Comparison of ENCODE assay signal across 9 mouse cellular contexts in the genomic region with DNA sequence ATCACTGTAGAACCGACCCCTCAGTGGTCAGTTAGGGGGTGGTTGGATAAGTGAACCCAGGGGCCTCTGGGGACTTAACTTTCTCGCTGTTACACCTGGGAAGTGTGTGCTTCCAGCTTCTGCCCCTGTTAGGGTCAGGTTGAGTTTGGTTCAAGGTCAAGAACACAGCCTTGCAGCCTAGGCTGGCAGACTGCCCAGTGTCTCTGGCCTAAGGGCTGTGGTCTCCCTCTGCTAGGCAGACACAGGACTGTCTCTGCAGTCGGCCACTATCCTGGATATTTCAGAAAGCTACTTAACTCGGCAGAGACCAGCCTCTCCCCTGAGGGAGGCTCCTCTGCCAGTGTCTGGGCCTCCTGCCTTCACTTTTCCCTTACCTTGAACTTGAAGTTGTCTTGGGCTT. TPM values are rescaled to one million over a fixed set of nuclear protein-coding genes. Genes with fewer than 3 reads are reported as not detected.
DNase-seq lines count a peak whose midpoint lies in the region; ATAC-seq and TF ChIP-seq lines count a peak whose summit lies in the region.
"Had no signal": no experiment of that assay in that cellular context is flagged by ENCODE, and none has a peak within 500 bp of the region (broad histone marks: within the 10 kb centered on the region; RNA-seq: fewer than 3 reads in every experiment).

No protein-coding gene starts in this region.

- H3K9ac ChIP-seq in heart, postnatal 0 days (replicated peaks; ENCODE audit: low read depth, low read length): 0 out of 2 replicates have a peak overlapping the region, but pooled peaks have one; percentile 19
- peak overlapping the region; percentile 99 for H3K9ac ChIP-seq in embryonic facial prominence, embryonic 11.5 days (replicated peaks; ENCODE audit: low read length)
- peak overlapping the region; percentile 2 for H3K9ac ChIP-seq in intestine, embryonic 15.5 days
- peak overlapping the region; percentile 15; the same call in 1 of the 2 replicates for H3K9ac ChIP-seq in midbrain, embryonic 16.5 days (ENCODE audit: low read depth, low read length)

- 34% methylated on average over 4 of the region's 4 CpGs for WGBS in heart, postnatal 0 days
- 39% methylated on average over 4 of the region's 4 CpGs for WGBS in embryonic facial prominence, embryonic 11.5 days
- WGBS in intestine, embryonic 15.5 days: 47% methylated on average over 4 of the region's 4 CpGs
- WGBS in midbrain, embryonic 16.5 days: 24% methylated on average over 4 of the region's 4 CpGs

- peaks cover 8% of the 10 kb centered on the region for H3K36me3 ChIP-seq in heart, postnatal 0 days (replicated peaks; ENCODE audit: control insufficient read depth, insufficient read depth, low read length)
- peaks cover 13% of the 10 kb centered on the region for H3K36me3 ChIP-seq in embryonic facial prominence, embryonic 11.5 days (replicated peaks; ENCODE audit: control insufficient read depth, insufficient read depth, low read depth, low read length)
- peaks cover 16% of the 10 kb centered on the region for H3K36me3 ChIP-seq in intestine, embryonic 15.5 days
- H3K36me3 ChIP-seq in midbrain, embryonic 16.5 days (ENCODE audit: control insufficient read depth, insufficient read depth, low read length): peaks cover 10% of the 10 kb centered on the region

- peaks cover 2% of the 10 kb centered on the region; the same call in 1 of the 2 replicates for H3K27me3 ChIP-seq in heart, postnatal 0 days (ENCODE audit: control insufficient read depth, insufficient read depth, low read length)
- H3K27me3 ChIP-seq in embryonic facial prominence, embryonic 11.5 days (ENCODE audit: control insufficient read depth, insufficient read depth, low read length): no peaks in the 10 kb centered on the region
- no peaks in the 10 kb centered on the region for H3K27me3 ChIP-seq in intestine, embryonic 15.5 days (replicated peaks)
- peaks cover 3% of the 10 kb centered on the region for H3K27me3 ChIP-seq in midbrain, embryonic 16.5 days (ENCODE audit: control insufficient read depth, insufficient read depth, low read depth, low read length)

- no peak overlapping the region for H3K4me2 ChIP-seq in heart, postnatal 0 days (ENCODE audit: low read depth, low read length)
- peak overlapping the region; percentile 70 for H3K4me2 ChIP-seq in embryonic facial prominence, embryonic 11.5 days (ENCODE audit: low read depth, low read length)
- peak overlapping the region; percentile 93 for H3K4me2 ChIP-seq in intestine, embryonic 15.5 days (replicated peaks)
- H3K4me2 ChIP-seq in midbrain, embryonic 16.5 days (ENCODE audit: low read length): peak overlapping the region; percentile 91

- TF ChIP-seq EP300 in heart, postnatal 0 days (IDR thresholded peaks at IDR 0.05; ENCODE audit: low read depth): no peak

- H3K4me3 ChIP-seq in heart, postnatal 0 days (ENCODE audit: low read depth, low read length): no peak overlapping the region
- peak overlapping the region; percentile 89 for H3K4me3 ChIP-seq in embryonic facial prominence, embryonic 11.5 days (ENCODE audit: low read depth, low read length)
- no peak overlapping the region for H3K4me3 ChIP-seq in intestine, embryonic 15.5 days (replicated peaks)
- H3K4me3 ChIP-seq in midbrain, embryonic 16.5 days (ENCODE audit: low read depth, low read length): no peak overlapping the region

- no peak for DNase-seq in heart, postnatal 0 days (ENCODE audit: low spot score)
- DNase-seq in heart, adult 11 months: no peak
- no peak for DNase-seq in embryonic facial prominence, embryonic 11.5 days (ENCODE audit: low spot score)
- no peak for DNase-seq in frontal cortex, postnatal 36 days (ENCODE audit: low spot score in 2 of 2)
- DNase-seq in gastrocnemius, postnatal 10 days: no peak

- TF ChIP-seq CTCF in heart, postnatal 0 days (IDR thresholded peaks at IDR 0.05; ENCODE audit: low read depth): no peak

- H3K27ac ChIP-seq in heart, postnatal 0 days (ENCODE audit: low read depth): no peak overlapping the region
- 0 out of 2 replicates have a peak overlapping the region, but pooled peaks have one; percentile 35 for H3K27ac ChIP-seq in embryonic facial prominence, embryonic 11.5 days (replicated peaks; ENCODE audit: low read depth, low read length)
- no peak overlapping the region for H3K27ac ChIP-seq in intestine, embryonic 15.5 days
- H3K27ac ChIP-seq in midbrain, embryonic 16.5 days (ENCODE audit: low read length): peak overlapping the region; percentile 35; the same call in 1 of the 2 replicates

- peaks cover 34% of the 10 kb centered on the region for H3K4me1 ChIP-seq in heart, postnatal 0 days (ENCODE audit: control insufficient read depth, insufficient read depth)
- H3K4me1 ChIP-seq in embryonic facial prominence, embryonic 11.5 days (ENCODE audit: control insufficient read depth, insufficient read depth, low read length): peaks cover 5% of the 10 kb centered on the region; the same call in 1 of the 2 replicates
- H3K4me1 ChIP-seq in intestine, embryonic 15.5 days (replicated peaks): peaks cover 57% of the 10 kb centered on the region
- peaks cover 29% of the 10 kb centered on the region for H3K4me1 ChIP-seq in midbrain, embryonic 16.5 days (ENCODE audit: control insufficient read depth, insufficient read depth, low read length)

- H3K9me3 ChIP-seq in heart, postnatal 0 days (replicated peaks; ENCODE audit: control insufficient read depth, low read length): no peaks in the 10 kb centered on the region
- H3K9me3 ChIP-seq in embryonic facial prominence, embryonic 11.5 days (replicated peaks; ENCODE audit: control insufficient read depth, low read length): no peaks in the 10 kb centered on the region
- no peaks in the 10 kb centered on the region for H3K9me3 ChIP-seq in intestine, embryonic 15.5 days
- H3K9me3 ChIP-seq in midbrain, embryonic 16.5 days (replicated peaks; ENCODE audit: control insufficient read depth, low read length, poor library complexity, severe bottlenecking): no peaks in the 10 kb centered on the region

- ATAC-seq in heart, postnatal 0 days (ENCODE audit: insufficient read depth, low read depth): no peak
- ATAC-seq in embryonic facial prominence, embryonic 11.5 days (replicated peaks; ENCODE audit: insufficient number of reproducible peaks, low FRiP score, low TSS enrichment, low read depth): no peak
- no peak for ATAC-seq in intestine, embryonic 15.5 days
- no peak for ATAC-seq in midbrain, embryonic 16.5 days
- no peak for ATAC-seq in inflammation-experienced regulatory T-cells, adult 6 months

RNA-seq across cellular contexts. Expression of a gene that starts 3.8 kb away (rescaled TPM):
- total RNA-seq in heart, postnatal 0 days (2014; rRNA removed; ENCODE audit: low replicate concordance): 36.4 and 36.9 TPM in 2 replicates
- 4.4 and 4.8 TPM in 2 replicates for polyA plus RNA-seq in heart, postnatal 0 days (2015; fragmentation: Nextera tagmentation; extraction: Ambion mirVana)
- polyA plus RNA-seq in embryonic facial prominence, embryonic 11.5 days (2014; fragmentation: Nextera tagmentation; extraction: Ambion mirVana): 69.8 and 87.5 TPM in 2 replicates
- 37.8 and 43.8 TPM in 2 replicates for polyA plus RNA-seq in intestine, embryonic 15.5 days (2015; fragmentation: Nextera tagmentation; extraction: Ambion mirVana)
- polyA plus RNA-seq in midbrain, embryonic 16.5 days (2015; fragmentation: Nextera tagmentation; extraction: Ambion mirVana): 9.7 and 11.5 TPM in 2 replicates
- polyA plus RNA-seq in inflammation-experienced regulatory T-cells, adult 6 months (2017; shearing (Covaris generic)): 10 to 100 TPM; 13.8 to 21.6 (median 21.0) TPM
- total RNA-seq in gastrocnemius, postnatal 10 days (2021): 10 to 100 TPM; 23.4 to 30.2 TPM

RNA-seq across cellular contexts. Expression of a gene that starts 38.3 kb away (rescaled TPM):
- not detected in 2 replicates for total RNA-seq in heart, postnatal 0 days (2014; rRNA removed; ENCODE audit: low replicate concordance)
- polyA plus RNA-seq in heart, postnatal 0 days (2015; fragmentation: Nextera tagmentation; extraction: Ambion mirVana): 0.07 TPM in 1 of 2 replicates, not detected in the other
- not detected in 2 replicates for polyA plus RNA-seq in embryonic facial prominence, embryonic 11.5 days (2014; fragmentation: Nextera tagmentation; extraction: Ambion mirVana)
- polyA plus RNA-seq in intestine, embryonic 15.5 days (2015; fragmentation: Nextera tagmentation; extraction: Ambion mirVana): 0.11 and 0.15 TPM in 2 replicates
- not detected in 2 replicates for polyA plus RNA-seq in midbrain, embryonic 16.5 days (2015; fragmentation: Nextera tagmentation; extraction: Ambion mirVana)
- polyA plus RNA-seq in inflammation-experienced regulatory T-cells, adult 6 months (2017; shearing (Covaris generic)): not detected
- not detected for total RNA-seq in gastrocnemius, postnatal 10 days (2021)
- total RNA-seq: megakaryocyte-erythroid progenitor cell, adult 5-6 weeks had no signal

RNA-seq across cellular contexts. Expression of a gene that starts 38.4 kb away (rescaled TPM):
- 46.8 and 52.8 TPM in 2 replicates for total RNA-seq in heart, postnatal 0 days (2014; rRNA removed; ENCODE audit: low replicate concordance)
- 12.1 and 15.4 TPM in 2 replicates for polyA plus RNA-seq in heart, postnatal 0 days (2015; fragmentation: Nextera tagmentation; extraction: Ambion mirVana)
- 8.7 and 10.5 TPM in 2 replicates for polyA plus RNA-seq in embryonic facial prominence, embryonic 11.5 days (2014; fragmentation: Nextera tagmentation; extraction: Ambion mirVana)
- 15.3 and 16.2 TPM in 2 replicates for polyA plus RNA-seq in intestine, embryonic 15.5 days (2015; fragmentation: Nextera tagmentation; extraction: Ambion mirVana)
- polyA plus RNA-seq in midbrain, embryonic 16.5 days (2015; fragmentation: Nextera tagmentation; extraction: Ambion mirVana): 24.5 and 27.8 TPM in 2 replicates
- polyA plus RNA-seq in inflammation-experienced regulatory T-cells, adult 6 months (2017; shearing (Covaris generic)): under 1 TPM in 1 of 3 experiments, not detected in 2; 0.12 TPM
- 10 to 100 TPM; 50.3 to 53.7 TPM for total RNA-seq in gastrocnemius, postnatal 10 days (2021)

Comparison
In these comparisons a context has a peak if more than half of its experiments do, and no peak if none do; other contexts are left out.
1. H3K27ac ChIP-seq: peak in embryonic facial prominence, embryonic 11.5 days (single experiment) and midbrain, embryonic 16.5 days (single experiment); none in heart, postnatal 0 days (single experiment) and intestine, embryonic 15.5 days (single experiment).
2. H3K9ac ChIP-seq: peak in every context shown above with its lines; median percentile 99 in embryonic facial prominence, embryonic 11.5 days; 19 in heart, postnatal 0 days; 15 in midbrain, embryonic 16.5 days; 2 in intestine, embryonic 15.5 days.